Mouse (Mus musculus) stomach, postnatal 0 days (tissue): ENCODE measurements around the gene Dusp7. TPM values are rescaled to one million over a fixed set of nuclear protein-coding genes. Genes with fewer than 3 reads are reported as not detected.
A peak's percentile ranks its signal among the peaks of the same experiment; 100 is the strongest.

Experiments used
- ATAC-seq: fragments of 200-750 bp; cut with Nextera tagmentation; 2 replicates; pipeline ENCODE4 v1.8.0; 2017; ENCODE audit not compliant: low FRiP score, low TSS enrichment
- DNase-seq: peaks from one replicate; pipeline ENCODE4 v3.0.0-alpha.2; 2016; ENCODE audit warnings: low spot score
- H3K27ac ChIP-seq: fragments of 300-500 bp; sonication (generic); replicated peaks from 2 replicates; pipeline ENCODE4 v1.5.1; 2014; ENCODE audit warnings: mild to moderate bottlenecking, control low read depth
- H3K27me3 ChIP-seq: fragments of 300-500 bp; sonication (generic); 2 replicates; pipeline ENCODE4 v1.6.1; 2014; ENCODE audit warnings: low read length; ENCODE audit not compliant: control insufficient read depth, insufficient read depth
- H3K36me3 ChIP-seq: fragments of 300-500 bp; sonication (generic); 2 replicates; pipeline ENCODE4 v1.6.1; 2014; ENCODE audit warnings: low read length, mixed read lengths; ENCODE audit not compliant: control insufficient read depth, insufficient read depth
- H3K4me1 ChIP-seq: fragments of 300-500 bp; sonication (generic); replicated peaks from 2 replicates; pipeline ENCODE4 v1.6.1; 2014; ENCODE audit warnings: antibody characterized with exemption; ENCODE audit not compliant: control insufficient read depth, insufficient read depth
- H3K4me2 ChIP-seq: fragments of 300-500 bp; sonication (generic); replicated peaks from 2 replicates; pipeline ENCODE4 v1.6.1; 2014; ENCODE audit warnings: low read depth, mild to moderate bottlenecking, control low read depth, moderate library complexity
- H3K4me3 ChIP-seq: fragments of 300-500 bp; sonication (generic); 2 replicates; pipeline ENCODE4 v1.5.1; 2014; ENCODE audit warnings: low read depth, low read length, control low read depth
- H3K9ac ChIP-seq: fragments of 300-500 bp; sonication (generic); 2 replicates; pipeline ENCODE4 v1.6.1; 2014; ENCODE audit warnings: mild to moderate bottlenecking, low read length, control low read depth, mixed read lengths
- H3K9me3 ChIP-seq: fragments of 300-500 bp; sonication (generic); 2 replicates; pipeline ENCODE4 v1.6.1; 2016; ENCODE audit warnings: low read length; ENCODE audit not compliant: control insufficient read depth
- CTCF ChIP-seq: IDR thresholded peaks from 2 replicates; pipeline ENCODE4 v1.5.1; 2016; ENCODE audit warnings: antibody characterized with exemption, low read depth, mild to moderate bottlenecking, moderate library complexity
- EP300 ChIP-seq: optimal IDR thresholded peaks from 2 replicates; pipeline ENCODE3; 2016; ENCODE audit warnings: antibody characterized with exemption
- WGBS: fragments of 180-500 bp; shearing (Covaris S2); extraction: QIAGEN DNeasy Blood & Tissue Kit; methylation state at CpG from one replicate; pipeline ENCODE4 v1.1.7; 2014; 5-methylcytosine and 5-hydroxymethylcytosine counted together
- polyA plus RNA-seq: library from polyadenylated mRNA; unstranded; fragments of >200 nt; fragmentation: Nextera tagmentation; extraction: Ambion mirVana; gene quantifications from 2 replicates; pipeline ENCODE4 v1.2.1, GENCODE M21; 2015

The Dusp7 gene
- polyA plus RNA-seq, 1 experiment from 2014 or later = 12.7 TPM

GRCm38 (mm10) chr9:106355217-106355974, 13.0 kb upstream of the Dusp7 start:
- Histone ChIP-seq H3K4me1 (peaks cover 5% of the 10 kb centered on the region; the same call in 1 of the 2 replicates), H3K27me3 (no peaks in the 10 kb centered on the region), H3K4me2 (no peak overlapping the region), H3K4me3 (no peak overlapping the region), H3K36me3 (no peaks in the 10 kb centered on the region), H3K9me3 (no peaks in the 10 kb centered on the region), H3K9ac (no peak overlapping the region), H3K27ac (peak overlapping the region; percentile 53; the same call in 1 of the 2 replicates)
- no peak for DNase-seq
- WGBS = 81% methylated on average over 10 of the region's 10 CpGs
- no peak for ATAC-seq
- TF ChIP-seq CTCF = no peak
- TF ChIP-seq EP300 = no peak

GRCm38 (mm10) chr9:106355975-106356286, 12.5 kb upstream of the Dusp7 start:
- no peak for ATAC-seq
- Histone ChIP-seq H3K9ac (no peak overlapping the region), H3K4me1 (peaks cover 5% of the 10 kb centered on the region; the same call in 1 of the 2 replicates)

DNA sequence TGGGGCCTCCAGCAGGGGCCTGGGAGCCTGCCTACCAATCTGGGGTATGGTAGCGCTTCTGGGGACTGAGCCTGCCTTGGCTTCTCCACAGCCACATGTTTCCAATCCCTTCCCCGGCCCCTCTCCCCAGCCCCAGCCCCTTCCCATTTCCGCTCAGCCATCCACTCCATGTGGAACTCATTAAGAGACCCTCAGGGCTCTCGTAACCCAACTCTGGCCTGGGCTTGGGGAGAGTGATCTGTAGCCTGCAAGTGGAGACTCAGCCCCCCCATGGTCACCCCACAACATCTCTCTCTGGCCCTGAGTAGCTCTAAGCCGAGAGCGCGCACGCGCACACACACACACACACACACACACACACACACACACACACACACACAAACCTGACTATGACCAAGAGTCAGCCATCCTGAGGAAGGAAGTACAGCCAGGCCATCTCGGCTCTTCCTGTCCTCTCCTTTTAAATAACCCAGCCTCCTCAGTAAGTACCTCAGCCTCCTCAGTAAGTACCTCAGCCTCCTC, 12.0 kb upstream of the Dusp7 start:
- ATAC-seq = peak; percentile 8; the same call in 1 of the 2 replicates
- no peak for DNase-seq
- WGBS = 53% methylated on average over 10 of the region's 10 CpGs

More at GRCm38 (mm10) chr9:106355975-106356286, 12.5 kb upstream of the Dusp7 start:
- no peaks in the 10 kb centered on the region for H3K36me3 ChIP-seq
- no peak for DNase-seq
- H3K4me2 ChIP-seq = no peak overlapping the region
- no peak overlapping the region for H3K4me3 ChIP-seq
- H3K27ac ChIP-seq = peak overlapping the region; percentile 53
- no peaks in the 10 kb centered on the region for H3K27me3 ChIP-seq
- H3K9me3 ChIP-seq = no peaks in the 10 kb centered on the region
- TF ChIP-seq CTCF (no peak), EP300 (no peak)

DNA sequence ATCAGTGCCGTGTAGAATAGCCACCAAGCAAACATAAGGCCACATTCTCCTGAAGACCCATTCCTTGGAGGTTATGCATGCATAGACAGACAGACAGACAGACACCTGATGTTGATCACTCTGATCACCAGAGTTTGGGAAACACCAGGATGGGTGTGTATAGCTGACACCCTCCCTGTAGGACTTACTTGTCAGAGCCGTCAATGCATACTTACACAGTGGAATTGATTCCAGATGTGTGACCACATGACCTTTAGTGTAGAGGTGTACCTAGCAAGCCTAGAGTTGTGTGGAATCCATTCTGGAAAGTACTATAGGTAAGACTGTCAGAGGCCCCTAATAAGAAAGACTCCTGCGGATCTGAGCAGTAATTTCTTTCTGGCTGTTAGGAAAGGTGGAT, 11.3 kb upstream of the Dusp7 start:
- Histone ChIP-seq H3K4me3 (no peak overlapping the region), H3K36me3 (no peaks in the 10 kb centered on the region), H3K9me3 (no peaks in the 10 kb centered on the region), H3K9ac (no peak overlapping the region; the same call in 1 of the 2 replicates), H3K27ac (peak overlapping the region; percentile 58), H3K4me2 (no peak overlapping the region), H3K4me1 (peaks cover 5% of the 10 kb centered on the region; the same call in 1 of the 2 replicates), H3K27me3 (no peaks in the 10 kb centered on the region)
- TF ChIP-seq EP300 (no peak), CTCF (no peak)
- ATAC-seq (no peak), DNase-seq (no peak)
- WGBS = 75% methylated on average over 3 of the region's 3 CpGs

More for the DNA sequence above, 12.0 kb upstream of the Dusp7 start:
- Histone ChIP-seq H3K4me1 (peaks cover 5% of the 10 kb centered on the region; the same call in 1 of the 2 replicates), H3K9ac (no peak overlapping the region), H3K4me2 (no peak overlapping the region), H3K4me3 (no peak overlapping the region), H3K9me3 (no peaks in the 10 kb centered on the region), H3K27ac (peak overlapping the region; percentile 53), H3K36me3 (no peaks in the 10 kb centered on the region), H3K27me3 (no peaks in the 10 kb centered on the region)
- TF ChIP-seq CTCF (no peak), EP300 (no peak)

- H3K9ac ChIP-seq = no peak overlapping the region
- no peak overlapping the region for H3K4me3 ChIP-seq
- DNase-seq = no peak
- no peaks in the 10 kb centered on the region for H3K27me3 ChIP-seq
- H3K27ac ChIP-seq = 0 out of 2 replicates have a peak overlapping the region, but pooled peaks have one; percentile 24
- ATAC-seq = no peak
- H3K4me1 ChIP-seq = peaks cover 5% of the 10 kb centered on the region; the same call in 1 of the 2 replicates
- H3K9me3 ChIP-seq = no peaks in the 10 kb centered on the region
- TF ChIP-seq EP300 (peak; percentile 60), CTCF (no peak)
- H3K36me3 ChIP-seq = no peaks in the 10 kb centered on the region
- no peak overlapping the region for H3K4me2 ChIP-seq
- 71% methylated on average over 6 of the region's 6 CpGs for WGBS
Observed at GRCm38 (mm10) chr9:106359297-106359696, 9.1 kb upstream of the Dusp7 start.

DNA sequence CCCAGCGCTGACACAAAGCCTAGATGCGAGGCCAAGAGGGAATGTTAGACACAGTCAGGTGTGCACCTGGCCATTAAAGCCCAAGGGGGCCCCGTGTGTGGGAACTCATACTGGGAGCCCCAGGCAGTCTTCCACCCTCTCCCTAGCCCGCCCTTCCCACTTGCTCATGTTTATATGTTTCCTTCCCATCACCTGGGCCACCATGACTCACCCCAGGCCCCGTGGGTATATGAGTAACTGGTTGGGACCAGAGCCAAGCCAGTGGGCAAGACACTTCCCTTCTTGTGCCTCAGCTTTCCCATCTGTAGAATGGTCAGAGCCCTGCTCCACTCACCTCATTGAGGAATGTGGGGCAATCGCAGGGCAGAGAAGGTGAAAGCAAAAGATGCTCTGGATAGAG, 7.3 kb upstream of the Dusp7 start:
- Histone ChIP-seq H3K36me3 (no peaks in the 10 kb centered on the region), H3K9ac (no peak overlapping the region), H3K9me3 (no peaks in the 10 kb centered on the region), H3K4me2 (no peak overlapping the region), H3K4me1 (peaks cover 4% of the 10 kb centered on the region; the same call in 1 of the 2 replicates), H3K27ac (no peak overlapping the region), H3K4me3 (no peak overlapping the region), H3K27me3 (no peaks in the 10 kb centered on the region)
- WGBS = 57% methylated on average over 6 of the region's 6 CpGs
- ATAC-seq = peak; percentile 53
- TF ChIP-seq CTCF (no peak), EP300 (no peak)
- DNase-seq = peak; percentile 57
